Comparison of ENCODE assay signal across 38 mouse cellular contexts in the genomic region with DNA sequence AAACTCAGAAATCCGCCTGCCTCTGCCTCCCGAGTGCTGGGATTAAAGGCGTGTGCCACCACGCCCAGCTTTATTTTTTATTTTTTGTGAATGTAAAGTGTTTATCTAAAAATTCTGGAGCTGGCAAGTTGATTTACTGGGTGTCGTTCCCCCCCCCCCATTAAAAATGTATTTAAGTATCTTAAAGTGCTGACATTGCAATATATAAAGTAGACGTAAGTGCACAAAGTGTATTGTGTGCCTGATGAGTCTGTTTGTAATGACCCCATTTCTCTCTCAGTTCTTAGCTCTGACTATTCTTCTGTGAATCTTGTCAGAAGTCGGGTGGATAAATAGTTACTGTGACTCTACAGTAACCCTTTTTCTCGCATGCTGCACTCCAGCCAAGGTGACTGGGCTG. TPM values are rescaled to one million over a fixed set of nuclear protein-coding genes. Genes with fewer than 3 reads are reported as not detected.
"Had no signal": no experiment of that assay in that cellular context is flagged by ENCODE, and none has a peak within 500 bp of the region (broad histone marks: within the 10 kb centered on the region; RNA-seq: fewer than 3 reads in every experiment).

No protein-coding gene starts in this region.

- ATAC-seq: hindbrain, embryonic 16.5 days; hindbrain, postnatal 0 days; inflammation-experienced regulatory T-cells, adult 6 months; intestine, embryonic 16.5 days had no signal

- H3K27me3 ChIP-seq: heart, embryonic 12.5 days; heart, embryonic 13.5 days; heart, embryonic 15.5 days; hindbrain, embryonic 12.5 days; hindbrain, embryonic 13.5 days; hindbrain, embryonic 15.5 days; kidney, embryonic 15.5 days had no signal

- H3K4me3 ChIP-seq: heart, embryonic 10.5 days; heart, embryonic 12.5 days; heart, embryonic 13.5 days; heart, embryonic 15.5 days; hindbrain, embryonic 10.5 days; hindbrain, embryonic 12.5 days; hindbrain, embryonic 13.5 days; hindbrain, embryonic 15.5 days; kidney, embryonic 15.5 days; layer of hippocampus, adult 2 months; left cerebral cortex, adult 2 months had no signal

- DNase-seq: heart, postnatal 10 days; heart, postnatal 14 days; heart, postnatal 36 days; heart, postnatal 4 days; kidney, adult 11 months; kidney, adult 18-20 months; kidney, adult 2 months; kidney, adult 8-10 months; kidney, adult 9 months; kidney, postnatal 10 days; kidney, postnatal 14 days; kidney, postnatal 25 days; kidney, postnatal 36 days; kidney, postnatal 4 days; layer of hippocampus, adult 9-11 months; layer of hippocampus, postnatal 36 days had no signal

- H3K4me1 ChIP-seq: hindbrain, embryonic 10.5 days; hindbrain, embryonic 12.5 days; hindbrain, embryonic 15.5 days had no signal

- H3K27ac ChIP-seq: heart, embryonic 10.5 days; heart, embryonic 13.5 days; heart, embryonic 15.5 days; hindbrain, embryonic 10.5 days; hindbrain, embryonic 12.5 days; hindbrain, embryonic 13.5 days; hindbrain, embryonic 14.5 days; hindbrain, embryonic 15.5 days; hindbrain, postnatal 0 days; kidney, embryonic 15.5 days; kidney, postnatal 0 days; layer of hippocampus, adult 2 months; left cerebral cortex, adult 2 months had no signal

- H3K9me3 ChIP-seq: heart, embryonic 10.5 days; heart, embryonic 12.5 days; heart, embryonic 13.5 days; heart, embryonic 15.5 days; hindbrain, embryonic 10.5 days; hindbrain, embryonic 12.5 days; hindbrain, embryonic 13.5 days; hindbrain, embryonic 15.5 days; kidney, embryonic 15.5 days had no signal

- H3K4me2 ChIP-seq: heart, embryonic 11.5 days; heart, embryonic 12.5 days; heart, embryonic 13.5 days; heart, embryonic 15.5 days; hindbrain, embryonic 12.5 days; hindbrain, embryonic 13.5 days; hindbrain, embryonic 14.5 days; hindbrain, embryonic 15.5 days; kidney, embryonic 15.5 days had no signal

- H3K9ac ChIP-seq: heart, embryonic 12.5 days; heart, embryonic 13.5 days; heart, embryonic 15.5 days; hindbrain, embryonic 12.5 days; hindbrain, embryonic 13.5 days; hindbrain, embryonic 14.5 days; hindbrain, embryonic 15.5 days; kidney, embryonic 15.5 days had no signal

RNA-seq across cellular contexts. Expression of a gene that starts 9.7 kb away (rescaled TPM):
- total RNA-seq: hematopoietic stem cell, adult 5-6 weeks; hindbrain, postnatal 0 days had no signal
- polyA plus RNA-seq: heart, embryonic 11.5 days; heart, embryonic 12.5 days; heart, embryonic 13.5 days; heart, embryonic 14.5 days; hindbrain, embryonic 11.5 days; hindbrain, embryonic 16.5 days; intestine, embryonic 16.5 days; kidney, adult 2 months; large intestine, adult 2 months had no signal
